Mouse (Mus musculus) neural tube, embryonic 13.5 days (tissue): Measurements from ENCODE around the gene Kcnma1. TPM values are rescaled to one million over a fixed set of nuclear protein-coding genes. Genes with fewer than 3 reads are reported as not detected.

Experiments
- ATAC-seq: fragments of 200-750 bp; cut with Nextera tagmentation; 2 replicates; pipeline ENCODE4 v1.8.0; 2017; ENCODE audit warnings: low read depth, mild to moderate bottlenecking, moderate TSS enrichment, moderate library complexity
- H3K27ac ChIP-seq: fragments of 300-500 bp; sonication (generic); replicated peaks from 2 replicates; pipeline ENCODE4 v1.5.1; 2015; ENCODE audit warnings: moderate library complexity, mild to moderate bottlenecking, inconsistent platforms
- H3K27me3 ChIP-seq: fragments of 300-500 bp; sonication (generic); 2 replicates; pipeline ENCODE4 v1.6.1; 2015; ENCODE audit warnings: mild to moderate bottlenecking, inconsistent platforms
- H3K36me3 ChIP-seq: fragments of 300-500 bp; sonication (generic); 2 replicates; pipeline ENCODE4 v1.6.1; 2015; ENCODE audit warnings: mild to moderate bottlenecking, inconsistent platforms
- H3K4me1 ChIP-seq: fragments of 300-500 bp; sonication (generic); replicated peaks from 2 replicates; pipeline ENCODE4 v1.6.1; 2015; ENCODE audit warnings: inconsistent platforms
- H3K4me2 ChIP-seq: fragments of 300-500 bp; sonication (generic); 2 replicates; pipeline ENCODE4 v1.6.1; 2015; ENCODE audit warnings: inconsistent platforms, mild to moderate bottlenecking, moderate library complexity
- H3K4me3 ChIP-seq: fragments of 300-500 bp; sonication (generic); 2 replicates; pipeline ENCODE4 v1.5.1; 2015; ENCODE audit warnings: mild to moderate bottlenecking, inconsistent platforms
- H3K9ac ChIP-seq: fragments of 300-500 bp; sonication (generic); 2 replicates; pipeline ENCODE4 v1.6.1; 2015; ENCODE audit warnings: moderate library complexity, mild to moderate bottlenecking, inconsistent platforms
- H3K9me3 ChIP-seq: fragments of 300-500 bp; sonication (generic); 2 replicates; pipeline ENCODE4 v1.6.1; 2016; ENCODE audit warnings: inconsistent platforms
- WGBS: fragments of 180-500 bp; shearing (Covaris S2); methylation state at CpG from one replicate; pipeline ENCODE4 v1.1.7; 2015; 5-methylcytosine and 5-hydroxymethylcytosine counted together
- polyA plus RNA-seq: library from polyadenylated mRNA; unstranded; fragments of >200 nt; fragmentation: Nextera tagmentation; extraction: Ambion mirVana; gene quantifications from 2 replicates; pipeline ENCODE4 v1.2.1, GENCODE M21; 2015

Kcnma1 gene
- polyA plus RNA-seq, 1 experiment from 2014 or later, result 13.1 TPM

GRCm38 (mm10) chr14:23602937-23603336 is 411.4 kb downstream of the Kcnma1 start:
- 34% methylated on average over 4 of the region's 4 CpGs for WGBS
- Histone ChIP-seq H3K27ac (no peak overlapping the region), H3K27me3 (no peaks in the 10 kb centered on the region), H3K4me3 (no peak overlapping the region), H3K9ac (no peak overlapping the region), H3K36me3 (no peaks in the 10 kb centered on the region), H3K4me1 (no peaks in the 10 kb centered on the region), H3K4me2 (no peak overlapping the region), H3K9me3 (no peaks in the 10 kb centered on the region)
- no peak for ATAC-seq

- 69% methylated on average over 2 of the region's 2 CpGs for WGBS
- Histone ChIP-seq H3K4me2 (no peak overlapping the region), H3K9ac (no peak overlapping the region), H3K4me1 (no peaks in the 10 kb centered on the region), H3K27ac (no peak overlapping the region), H3K36me3 (no peaks in the 10 kb centered on the region), H3K4me3 (no peak overlapping the region), H3K9me3 (no peaks in the 10 kb centered on the region), H3K27me3 (no peaks in the 10 kb centered on the region)
- no peak for ATAC-seq
Measured at GRCm38 (mm10) chr14:23602054-23602453, 412.2 kb downstream of the Kcnma1 start.

- Histone ChIP-seq H3K4me2 (no peak overlapping the region), H3K9me3 (no peaks in the 10 kb centered on the region), H3K27ac (no peak overlapping the region), H3K9ac (no peak overlapping the region), H3K27me3 (no peaks in the 10 kb centered on the region), H3K4me3 (no peak overlapping the region), H3K36me3 (no peaks in the 10 kb centered on the region), H3K4me1 (peaks cover 14% of the 10 kb centered on the region)
- 67% methylated on average over 5 of the region's 5 CpGs for WGBS
- no peak for ATAC-seq
Measured at GRCm38 (mm10) chr14:23594629-23595028, 419.7 kb downstream of the Kcnma1 start.

- Histone ChIP-seq H3K4me3 (no peak overlapping the region), H3K9ac (no peak overlapping the region), H3K4me2 (no peak overlapping the region), H3K36me3 (no peaks in the 10 kb centered on the region), H3K27me3 (no peaks in the 10 kb centered on the region), H3K9me3 (no peaks in the 10 kb centered on the region), H3K4me1 (peaks cover 14% of the 10 kb centered on the region), H3K27ac (no peak overlapping the region)
- WGBS, result 17% methylated on average over 6 of the region's 6 CpGs
- ATAC-seq, result no peak
Measured at GRCm38 (mm10) chr14:23592826-23593447, 421.4 kb downstream of the Kcnma1 start.

GRCm38 (mm10) chr14:23589744-23590481 is 424.4 kb downstream of the Kcnma1 start:
- Histone ChIP-seq H3K9ac (no peak overlapping the region), H3K4me1 (peaks cover 14% of the 10 kb centered on the region), H3K27ac (no peak overlapping the region), H3K4me2 (no peak overlapping the region), H3K4me3 (no peak overlapping the region), H3K27me3 (no peaks in the 10 kb centered on the region), H3K36me3 (no peaks in the 10 kb centered on the region), H3K9me3 (no peaks in the 10 kb centered on the region)
- 49% methylated on average over 7 of the region's 7 CpGs for WGBS
- ATAC-seq, result no peak

- Histone ChIP-seq H3K4me2 (no peak overlapping the region), H3K4me3 (no peak overlapping the region), H3K9ac (no peak overlapping the region), H3K27ac (no peak overlapping the region), H3K9me3 (no peaks in the 10 kb centered on the region), H3K27me3 (no peaks in the 10 kb centered on the region), H3K36me3 (no peaks in the 10 kb centered on the region), H3K4me1 (peaks cover 7% of the 10 kb centered on the region; the same call in 1 of the 2 replicates)
- 84% methylated on average over 9 of the region's 9 CpGs for WGBS
- ATAC-seq, result no peak
Measured at GRCm38 (mm10) chr14:23587451-23587850, 426.8 kb downstream of the Kcnma1 start.

GRCm38 (mm10) chr14:23583235-23583634 is 431.1 kb downstream of the Kcnma1 start:
- H3K4me3 ChIP-seq, result no peak overlapping the region
- no peaks in the 10 kb centered on the region for H3K4me1 ChIP-seq
- no peak overlapping the region for H3K4me2 ChIP-seq
- H3K27ac ChIP-seq, result no peak overlapping the region
- no peaks in the 10 kb centered on the region for H3K27me3 ChIP-seq
- 0 out of 2 replicates have a peak, but pooled peaks have one; percentile 43 for ATAC-seq
- WGBS, result 20% methylated on average over 2 of the region's 2 CpGs
- H3K36me3 ChIP-seq, result no peaks in the 10 kb centered on the region
- no peaks in the 10 kb centered on the region for H3K9me3 ChIP-seq
- no peak overlapping the region for H3K9ac ChIP-seq

- Histone ChIP-seq H3K4me3 (no peak overlapping the region), H3K36me3 (no peaks in the 10 kb centered on the region), H3K27ac (no peak overlapping the region), H3K27me3 (no peaks in the 10 kb centered on the region), H3K4me2 (no peak overlapping the region), H3K9me3 (no peaks in the 10 kb centered on the region), H3K9ac (no peak overlapping the region), H3K4me1 (no peaks in the 10 kb centered on the region)
- ATAC-seq, result no peak
- 71% methylated on average over 3 of the region's 3 CpGs for WGBS
Measured at GRCm38 (mm10) chr14:23581282-23581681, 433.0 kb downstream of the Kcnma1 start.

- Histone ChIP-seq H3K36me3 (no peaks in the 10 kb centered on the region), H3K9ac (no peak overlapping the region), H3K4me1 (peaks cover 26% of the 10 kb centered on the region), H3K9me3 (no peaks in the 10 kb centered on the region), H3K4me3 (no peak overlapping the region), H3K27me3 (no peaks in the 10 kb centered on the region), H3K27ac (no peak overlapping the region), H3K4me2 (no peak overlapping the region)
- peak; percentile 74 for ATAC-seq
- 5% methylated on average over 2 of the region's 2 CpGs for WGBS
Measured at GRCm38 (mm10) chr14:23575951-23576350, 438.3 kb downstream of the Kcnma1 start.

GRCm38 (mm10) chr14:23574136-23574535 is 440.2 kb downstream of the Kcnma1 start:
- H3K4me2 ChIP-seq, result no peak overlapping the region
- no peak overlapping the region for H3K27ac ChIP-seq
- H3K4me3 ChIP-seq, result no peak overlapping the region
- H3K4me1 ChIP-seq, result peaks cover 26% of the 10 kb centered on the region
- WGBS, result 63% methylated on average over 4 of the region's 4 CpGs
- ATAC-seq, result no peak
- H3K27me3 ChIP-seq, result no peaks in the 10 kb centered on the region
- H3K9me3 ChIP-seq, result no peaks in the 10 kb centered on the region
- no peak overlapping the region for H3K9ac ChIP-seq
- H3K36me3 ChIP-seq, result no peaks in the 10 kb centered on the region

- Histone ChIP-seq H3K27ac (peak overlapping the region; percentile 62), H3K9ac (no peak overlapping the region), H3K9me3 (no peaks in the 10 kb centered on the region), H3K4me1 (peaks cover 26% of the 10 kb centered on the region), H3K4me2 (no peak overlapping the region), H3K36me3 (no peaks in the 10 kb centered on the region), H3K27me3 (no peaks in the 10 kb centered on the region), H3K4me3 (no peak overlapping the region)
- 43% methylated on average over 3 of the region's 3 CpGs for whole genome bisulfite sequencing
- ATAC-seq, result no peak
Measured at GRCm38 (mm10) chr14:23573385-23573784, 440.9 kb downstream of the Kcnma1 start.

GRCm38 (mm10) chr14:23572778-23573177 is 441.5 kb downstream of the Kcnma1 start:
- Histone ChIP-seq H3K9me3 (no peaks in the 10 kb centered on the region), H3K4me1 (peaks cover 26% of the 10 kb centered on the region), H3K9ac (no peak overlapping the region), H3K4me3 (no peak overlapping the region), H3K4me2 (no peak overlapping the region), H3K36me3 (no peaks in the 10 kb centered on the region), H3K27me3 (no peaks in the 10 kb centered on the region), H3K27ac (peak overlapping the region; percentile 62)
- no peak for ATAC-seq
- 33% methylated on average over 1 of the region's 1 CpGs for WGBS
